Mouse (Mus musculus) c-Kit-positive CD71-positive TER-119-positive erythroid progenitor cells, embryonic 14.5 days (primary cell): ENCODE measurements around the gene Habp2.

Experiments used
- DNase-seq: peaks from one replicate; pipeline ENCODE4 v3.0.0-alpha.2; 2013; ENCODE audit warnings: low spot score

Gene Habp2

GRCm38 (mm10) chr19:56363721-56364460 lies 77.0 kb downstream of the Habp2 start:
- DNase-seq: no peak

GRCm38 (mm10) chr19:56364563-56364962 lies 77.6 kb downstream of the Habp2 start:
- DNase-seq: no peak

DNA sequence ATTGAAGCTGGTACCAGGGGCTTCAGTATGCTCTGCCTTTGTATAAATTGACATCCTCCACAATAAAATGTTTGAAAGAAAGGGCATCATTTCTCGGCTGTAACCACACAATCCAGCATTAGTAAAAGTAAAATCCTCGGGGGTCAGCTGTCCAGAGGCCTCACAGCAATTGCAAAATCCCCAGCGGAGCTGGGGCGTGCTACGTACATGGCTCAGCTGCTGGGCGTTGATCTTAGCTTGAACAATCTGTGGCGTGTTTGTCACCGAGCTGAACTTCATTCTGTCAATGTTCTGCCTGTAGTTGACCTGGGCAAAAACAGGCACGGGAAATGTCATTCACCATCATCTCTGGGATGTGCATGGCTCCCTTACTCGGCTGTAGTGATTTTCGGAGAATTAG lies 79.2 kb downstream of the Habp2 start:
- DNase-seq: no peak

- no peak for DNase-seq
Observed at GRCm38 (mm10) chr19:56366625-56367024, 79.7 kb downstream of the Habp2 start.

- DNase-seq: no peak
Observed at GRCm38 (mm10) chr19:56367778-56368177, 80.8 kb downstream of the Habp2 start.

GRCm38 (mm10) chr19:56368912-56369311 lies 82.0 kb downstream of the Habp2 start:
- DNase-seq: no peak
